10 mouse cellular contexts compared by ENCODE assay signal in the genomic region with DNA sequence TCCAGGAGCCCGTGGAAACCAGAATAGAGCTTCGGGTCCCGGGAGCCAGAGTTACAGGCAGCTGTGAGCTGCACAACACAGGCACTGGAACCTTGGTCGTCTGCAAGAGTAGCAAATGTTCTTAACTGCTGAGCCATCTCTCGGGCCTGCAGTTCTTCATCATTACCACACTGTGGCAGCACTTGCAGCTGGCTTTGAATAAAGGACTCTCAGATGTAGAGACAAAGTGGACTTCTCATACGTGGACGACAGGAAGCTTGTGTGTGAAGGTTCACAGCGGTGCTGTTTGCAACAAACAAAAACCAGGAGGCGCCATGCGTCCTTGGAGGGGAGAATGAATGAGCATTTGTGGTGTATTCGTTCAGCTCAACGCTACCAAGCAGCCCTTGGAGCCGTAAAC. TPM values are rescaled to one million over a fixed set of nuclear protein-coding genes. Genes with fewer than 3 reads are reported as not detected.
DNase-seq lines count a peak whose midpoint lies in the region; ATAC-seq and TF ChIP-seq lines count a peak whose summit lies in the region.
"Had no signal": no experiment of that assay in that cellular context is flagged by ENCODE, and none has a peak within 500 bp of the region (broad histone marks: within the 10 kb centered on the region; RNA-seq: fewer than 3 reads in every experiment).

No protein-coding gene starts in this region.

- peak; percentile 62 for TF ChIP-seq CTCF in bone marrow macrophage, adult 2 months (IDR thresholded peaks at IDR 0.05; ENCODE audit: low read depth, low read length)
- TF ChIP-seq CTCF in testis, adult 2 months (IDR thresholded peaks at IDR 0.05; ENCODE audit: control insufficient read depth, insufficient read depth, insufficient replicate concordance, low read depth, low read length) = peak; percentile 50; the same call in 1 of the 2 replicates

- no peaks in the 10 kb centered on the region for H3K36me3 ChIP-seq in heart, embryonic 11.5 days (ENCODE audit: control insufficient read depth, insufficient read depth, low read length)
- H3K36me3 ChIP-seq in testis, adult 2 months (ENCODE audit: control insufficient read depth, insufficient read depth, low read length) = no peaks in the 10 kb centered on the region

- H3K4me2 ChIP-seq in heart, embryonic 11.5 days = no peak overlapping the region

- no peak overlapping the region for H3K9ac ChIP-seq in heart, embryonic 11.5 days (ENCODE audit: low read depth, low read length)

- H3K4me3 ChIP-seq in heart, embryonic 11.5 days (ENCODE audit: low read depth, low read length) = no peak overlapping the region
- H3K4me3 ChIP-seq in bone marrow macrophage, adult 2 months (ENCODE audit: insufficient read depth, low read length) = no peak overlapping the region
- no peak overlapping the region for H3K4me3 ChIP-seq in testis, adult 2 months (ENCODE audit: control insufficient read depth, low read depth, low read length)
- H3K4me3 ChIP-seq: erythroblast, embryonic 14.5 days; myocyte had no signal

- H3K9me3 ChIP-seq in heart, embryonic 11.5 days (replicated peaks; ENCODE audit: control insufficient read depth, low read length) = no peaks in the 10 kb centered on the region

- peak; percentile 57 to 68 for DNase-seq in heart, postnatal 10 days
- peak; percentile 34 to 56 for DNase-seq in CD8-positive naive resting alpha-beta T cell, adult 2 months (ENCODE audit: low read depth in 2 of 2, low spot score in 2 of 2)
- DNase-seq in forelimb bud, embryonic 11.5 days (ENCODE audit: low read depth, low spot score) = peak; percentile 65
- DNase-seq in layer of hippocampus, postnatal 10 days (ENCODE audit: low spot score in 2 of 2) = peak; percentile 61 to 68
- peak; percentile 75 for DNase-seq in mesoderm, embryonic 11.5 days (ENCODE audit: low read depth, low spot score)

- WGBS in heart, embryonic 11.5 days (ENCODE audit: insufficient replicate concordance) = 32% methylated on average over 13 of the region's 13 CpGs

- intact Hi-C loops in heart, postnatal 10 days (cut with DNase I) = loop anchor here (5.0 kb wide), 1 partner anchor 191 kb away; no protein-coding TSS in a partner anchor

- TF ChIP-seq POLR2A in bone marrow macrophage, adult 2 months (IDR thresholded peaks at IDR 0.05; ENCODE audit: borderline replicate concordance, low read depth, low read length) = no peak
- no peak for TF ChIP-seq POLR2A in testis, adult 2 months (IDR thresholded peaks at IDR 0.05; ENCODE audit: control insufficient read depth, low read depth, low read length)

- H3K27me3 ChIP-seq in heart, embryonic 11.5 days (ENCODE audit: control insufficient read depth, insufficient read depth, low read length) = peaks cover 15% of the 10 kb centered on the region
- H3K27me3 ChIP-seq in testis, adult 2 months (ENCODE audit: control insufficient read depth, insufficient read depth, low read length) = no peaks in the 10 kb centered on the region

- H3K4me1 ChIP-seq in heart, embryonic 11.5 days (ENCODE audit: control insufficient read depth, insufficient read depth, low read length) = no peaks in the 10 kb centered on the region
- peaks cover 11% of the 10 kb centered on the region for H3K4me1 ChIP-seq in bone marrow macrophage, adult 2 months (ENCODE audit: control insufficient read depth, insufficient read depth, low read length)
- H3K4me1 ChIP-seq in testis, adult 2 months (ENCODE audit: control insufficient read depth, insufficient read depth, low read length) = no peaks in the 10 kb centered on the region

- no peak for ATAC-seq in heart, embryonic 11.5 days (replicated peaks; ENCODE audit: insufficient number of reproducible peaks, low FRiP score, low TSS enrichment)

- no peak overlapping the region for H3K27ac ChIP-seq in heart, embryonic 11.5 days (ENCODE audit: low read depth, low read length)
- no peak overlapping the region for H3K27ac ChIP-seq in bone marrow macrophage, adult 2 months (ENCODE audit: insufficient read depth, low read depth, low read length)
- H3K27ac ChIP-seq in testis, adult 2 months (ENCODE audit: control insufficient read depth, insufficient read depth, low read depth, low read length) = no peak overlapping the region

RNA-seq across cellular contexts. Expression of a gene that starts 10.3 kb away (rescaled TPM):
- 1 to 10 TPM; 1.4 to 1.6 TPM for total RNA-seq in heart, postnatal 10 days (2021)
- 1.3 and 2.9 TPM in 2 replicates for polyA plus RNA-seq in heart, embryonic 11.5 days (2014; fragmentation: Nextera tagmentation; extraction: Ambion mirVana)
- polyA plus RNA-seq in bone marrow macrophage, adult 2 months (2012; ENCODE audit: insufficient read depth, insufficient read length, missing spikeins) = not detected in 2 replicates
- 1 to 10 TPM in 1 of 2 experiments, under 1 TPM in 1; 0.91 to 1.6 TPM for total RNA-seq in layer of hippocampus, postnatal 10 days (2021)
- not detected in 2 replicates for polyA plus RNA-seq in testis, adult 2 months (2012; rRNA removed)

RNA-seq across cellular contexts. Expression of a gene that starts 18.9 kb away (rescaled TPM):
- total RNA-seq in heart, postnatal 10 days (2021) = under 1 TPM; 0.29 to 0.35 TPM
- polyA plus RNA-seq in heart, embryonic 11.5 days (2014; fragmentation: Nextera tagmentation; extraction: Ambion mirVana) = not detected in 2 replicates
- 10.0 and 11.1 TPM in 2 replicates for polyA plus RNA-seq in bone marrow macrophage, adult 2 months (2012; ENCODE audit: insufficient read depth, insufficient read length, missing spikeins)
- not detected for total RNA-seq in layer of hippocampus, postnatal 10 days (2021)
- not detected in 2 replicates for polyA plus RNA-seq in testis, adult 2 months (2012; rRNA removed)
- polyA plus RNA-seq: erythroblast, embryonic 14.5 days; myocyte had no signal

RNA-seq across cellular contexts. Expression of a gene that starts 32.7 kb away (rescaled TPM):
- 1 to 10 TPM; 1.2 to 2.9 TPM for total RNA-seq in heart, postnatal 10 days (2021)
- polyA plus RNA-seq in heart, embryonic 11.5 days (2014; fragmentation: Nextera tagmentation; extraction: Ambion mirVana) = not detected in 2 replicates
- polyA plus RNA-seq in bone marrow macrophage, adult 2 months (2012; ENCODE audit: insufficient read depth, insufficient read length, missing spikeins) = 542 and 670 TPM in 2 replicates
- not detected for total RNA-seq in layer of hippocampus, postnatal 10 days (2021)
- 1.5 and 3.6 TPM in 2 replicates for polyA plus RNA-seq in testis, adult 2 months (2012; rRNA removed)
- polyA plus RNA-seq: erythroblast, embryonic 14.5 days; myocyte had no signal

RNA-seq across cellular contexts. Expression of a gene that starts 43.3 kb away (rescaled TPM):
- total RNA-seq in heart, postnatal 10 days (2021) = 1 to 10 TPM; 3.9 to 5.0 TPM
- not detected in 2 replicates for polyA plus RNA-seq in heart, embryonic 11.5 days (2014; fragmentation: Nextera tagmentation; extraction: Ambion mirVana)
- polyA plus RNA-seq in bone marrow macrophage, adult 2 months (2012; ENCODE audit: insufficient read depth, insufficient read length, missing spikeins) = 16.3 and 17.2 TPM in 2 replicates
- total RNA-seq in layer of hippocampus, postnatal 10 days (2021) = 1 to 10 TPM; 2.5 to 2.6 TPM
- 0.60 and 0.93 TPM in 2 replicates for polyA plus RNA-seq in testis, adult 2 months (2012; rRNA removed)
- polyA plus RNA-seq: erythroblast, embryonic 14.5 days had no signal

RNA-seq across cellular contexts. Expression of a gene that starts 52.9 kb away (rescaled TPM):
- total RNA-seq in heart, postnatal 10 days (2021) = under 1 TPM; 0.15 to 0.48 TPM
- 0.19 and 0.20 TPM in 2 replicates for polyA plus RNA-seq in heart, embryonic 11.5 days (2014; fragmentation: Nextera tagmentation; extraction: Ambion mirVana)
- polyA plus RNA-seq in bone marrow macrophage, adult 2 months (2012; ENCODE audit: insufficient read depth, insufficient read length, missing spikeins) = 1.9 and 2.9 TPM in 2 replicates
- total RNA-seq in layer of hippocampus, postnatal 10 days (2021) = under 1 TPM; 0.27 to 0.50 TPM
- 0.09 and 0.14 TPM in 2 replicates for polyA plus RNA-seq in testis, adult 2 months (2012; rRNA removed)
- polyA plus RNA-seq: erythroblast, embryonic 14.5 days; myocyte had no signal

Comparison
In these comparisons a context has a peak if more than half of its experiments do, and no peak if none do; other contexts are left out.
1. RNA of a gene that starts 18.9 kb away (polyA plus RNA-seq): 10.0 to 11.1 TPM in bone marrow macrophage, adult 2 months; not detected in heart, embryonic 11.5 days and not detected in testis, adult 2 months; every median in the first group is over 10 times any median in the second.
2. RNA of a gene that starts 32.7 kb away (polyA plus RNA-seq): 542 to 670 TPM in bone marrow macrophage, adult 2 months; 1.5 to 3.6 TPM in testis, adult 2 months and not detected in heart, embryonic 11.5 days; every median in the first group is over 100 times any median in the second.
3. Peak in every context shown above with its lines, with median percentiles within 50 percentile points of each other: DNase-seq.